Mouse (Mus musculus): ENCODE data around the gene Rpl38. TPM values are rescaled to one million over a fixed set of nuclear protein-coding genes. Genes with fewer than 3 reads are reported as not detected.

Gene Rpl38
- polyA plus RNA-seq (2016; fragmentation: Nextera tagmentation; extraction: Ambion mirVana): 1,173 and 1,181 TPM in 2 replicates

DNA sequence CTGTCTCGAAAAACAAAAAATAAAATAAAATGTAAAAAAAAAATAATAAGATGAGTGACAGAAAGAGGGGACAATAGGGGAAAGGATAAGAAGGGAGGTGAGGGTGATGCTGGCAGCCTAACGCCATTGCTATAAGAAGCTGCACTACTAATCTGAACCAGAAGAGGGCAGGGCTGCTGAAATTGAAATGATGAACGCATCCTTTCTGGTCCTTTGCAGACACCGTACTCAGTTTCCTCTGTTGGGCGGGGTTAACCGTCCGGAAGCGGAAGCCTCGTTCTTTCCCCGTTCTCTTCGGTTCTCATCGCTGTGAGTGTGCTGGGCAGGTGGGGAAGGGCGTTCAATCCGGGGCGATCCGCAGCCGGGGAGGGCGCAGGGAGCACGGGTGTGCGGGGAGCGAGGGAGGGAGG lies at the start of gene Rpl38:
Gene Rpl38 (plus strand): TSS at position 224 of the 410 bp plus-strand sequence.
- WGBS (ENCODE audit: insufficient replicate concordance): 1% methylated on average over 21 of the region's 21 CpGs

DNA sequence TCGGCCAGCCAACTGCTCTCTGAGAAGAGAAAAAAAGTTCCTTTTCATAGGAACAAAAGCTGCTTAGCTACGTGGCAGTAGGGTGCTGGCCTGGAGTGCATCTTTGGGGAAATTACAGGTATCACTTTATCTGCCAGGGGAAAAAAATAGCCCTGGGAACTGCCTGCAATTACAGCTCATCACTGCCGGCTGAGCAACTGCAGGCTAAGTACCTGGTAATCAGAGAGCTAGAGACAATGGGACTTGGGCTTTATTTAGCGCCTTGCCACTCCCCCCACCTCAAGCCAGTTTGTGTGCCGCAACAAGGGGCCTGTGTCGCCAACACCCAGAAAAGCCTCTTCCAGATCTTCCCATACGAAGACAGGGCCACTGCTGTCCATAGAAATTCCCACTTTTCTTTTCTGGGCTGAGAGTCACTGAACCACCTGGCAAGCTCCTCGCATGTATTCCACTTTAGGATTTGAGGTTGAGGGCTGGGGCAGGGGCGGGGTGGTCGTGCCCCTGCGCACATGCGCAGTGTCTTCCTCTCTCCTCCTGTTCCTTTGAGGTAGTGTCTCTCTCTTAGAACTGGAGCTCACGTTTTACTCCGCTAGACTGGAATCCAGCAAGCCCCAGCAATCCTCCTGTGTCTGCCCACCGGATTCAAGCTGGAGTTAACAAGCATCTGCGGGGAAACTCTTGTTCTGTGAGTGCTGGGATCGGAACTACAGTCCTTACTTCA lies 49.5 kb upstream of the Rpl38 start:
- 44% methylated on average over 17 of the region's 17 CpGs for WGBS (ENCODE audit: insufficient replicate concordance)
- ATAC-seq: no peak
- no peaks in the 10 kb centered on the region for H3K9me3 ChIP-seq (replicated peaks)
- no peaks in the 10 kb centered on the region for H3K4me1 ChIP-seq
- H3K36me3 ChIP-seq: no peaks in the 10 kb centered on the region
- H3K4me2 ChIP-seq: no peak overlapping the region
- no peak overlapping the region for H3K27ac ChIP-seq
- peaks cover 10% of the 10 kb centered on the region; the same call in 1 of the 2 replicates for H3K27me3 ChIP-seq (replicated peaks)
- H3K4me3 ChIP-seq: no peak overlapping the region
- no peak overlapping the region for H3K9ac ChIP-seq

More for the DNA sequence above, at the start of gene Rpl38:
- no peaks in the 10 kb centered on the region for H3K9me3 ChIP-seq (replicated peaks)
- peaks cover 56% of the 10 kb centered on the region for H3K4me1 ChIP-seq
- peak within 1 kb of the TSS; percentile 85 for H3K4me3 ChIP-seq
- peak within 1 kb of the TSS; percentile 84 for H3K27ac ChIP-seq
- H3K36me3 ChIP-seq: peaks cover 38% of the 10 kb centered on the region
- H3K9ac ChIP-seq: peak within 1 kb of the TSS; percentile 89
- peak; percentile 81 for ATAC-seq
- H3K4me2 ChIP-seq: peak within 1 kb of the TSS; percentile 75
- H3K27me3 ChIP-seq (replicated peaks): peaks cover 13% of the 10 kb centered on the region; the same call in 1 of the 2 replicates

DNA sequence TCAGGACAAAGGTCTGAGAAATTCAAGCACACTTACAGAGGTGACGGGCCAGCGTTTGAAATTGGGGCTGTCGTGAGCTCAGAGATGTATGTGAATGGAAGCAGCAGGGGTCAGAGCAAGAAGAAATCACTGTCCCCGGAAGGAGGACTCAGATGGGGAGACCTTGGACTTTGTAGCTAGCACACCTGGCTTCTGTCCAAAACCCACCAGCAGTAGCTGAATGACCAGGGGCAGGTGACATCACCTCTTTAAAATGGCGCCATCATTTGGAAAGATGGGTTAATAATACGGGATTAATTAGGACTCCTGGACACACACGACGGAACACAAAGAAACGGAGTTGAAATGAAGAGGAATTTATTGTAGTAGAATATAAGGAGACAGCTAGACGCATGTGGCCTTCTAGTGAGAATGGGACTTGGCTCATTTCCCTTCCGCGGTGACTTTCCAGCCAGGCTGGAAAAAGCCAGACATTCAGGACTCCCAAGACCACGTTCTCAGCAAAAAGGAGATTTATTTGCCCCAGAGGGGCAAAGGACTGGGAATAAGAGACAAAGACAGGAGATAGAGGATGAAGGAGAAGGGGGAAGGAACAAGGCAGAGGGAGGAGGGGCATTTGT lies 42.1 kb upstream of the Rpl38 start:
- H3K9me3 ChIP-seq (replicated peaks): peaks cover 9% of the 10 kb centered on the region; the same call in 1 of the 2 replicates
- H3K4me3 ChIP-seq: no peak overlapping the region
- no peaks in the 10 kb centered on the region for H3K27me3 ChIP-seq (replicated peaks)
- no peak overlapping the region for H3K27ac ChIP-seq
- WGBS (ENCODE audit: insufficient replicate concordance): 78% methylated on average over 13 of the region's 13 CpGs
- H3K9ac ChIP-seq: no peak overlapping the region
- no peak overlapping the region for H3K4me2 ChIP-seq
- no peaks in the 10 kb centered on the region for H3K36me3 ChIP-seq
- ATAC-seq: no peak
- no peaks in the 10 kb centered on the region for H3K4me1 ChIP-seq

DNA sequence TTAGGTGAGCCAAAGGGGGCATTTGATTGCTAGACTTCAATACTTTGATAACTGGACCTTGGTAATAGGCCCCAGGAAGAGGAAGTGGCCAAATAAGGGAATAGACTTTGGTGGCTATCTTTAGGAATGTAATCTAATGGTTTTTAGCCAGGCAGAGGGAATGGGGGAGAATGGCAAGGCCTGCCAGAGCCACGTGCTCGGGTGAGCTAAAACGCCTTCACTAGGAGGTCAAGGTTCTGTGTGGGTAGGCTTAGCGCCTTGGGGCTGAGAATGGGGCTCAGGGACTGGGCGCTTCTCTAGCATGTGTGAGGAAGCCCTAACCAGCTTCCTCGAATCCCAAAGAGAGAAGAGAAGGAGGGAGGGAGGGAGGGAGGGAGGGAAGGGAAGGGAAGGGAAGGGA lies 41.3 kb upstream of the Rpl38 start:
- no peaks in the 10 kb centered on the region for H3K4me1 ChIP-seq
- H3K27ac ChIP-seq: no peak overlapping the region
- H3K9me3 ChIP-seq (replicated peaks): peaks cover 9% of the 10 kb centered on the region; the same call in 1 of the 2 replicates
- H3K4me2 ChIP-seq: no peak overlapping the region
- no peak for ATAC-seq
- no peaks in the 10 kb centered on the region for H3K36me3 ChIP-seq
- H3K9ac ChIP-seq: no peak overlapping the region
- 52% methylated on average over 6 of the region's 6 CpGs for WGBS (ENCODE audit: insufficient replicate concordance)
- H3K27me3 ChIP-seq (replicated peaks): no peaks in the 10 kb centered on the region
- H3K4me3 ChIP-seq: no peak overlapping the region

DNA sequence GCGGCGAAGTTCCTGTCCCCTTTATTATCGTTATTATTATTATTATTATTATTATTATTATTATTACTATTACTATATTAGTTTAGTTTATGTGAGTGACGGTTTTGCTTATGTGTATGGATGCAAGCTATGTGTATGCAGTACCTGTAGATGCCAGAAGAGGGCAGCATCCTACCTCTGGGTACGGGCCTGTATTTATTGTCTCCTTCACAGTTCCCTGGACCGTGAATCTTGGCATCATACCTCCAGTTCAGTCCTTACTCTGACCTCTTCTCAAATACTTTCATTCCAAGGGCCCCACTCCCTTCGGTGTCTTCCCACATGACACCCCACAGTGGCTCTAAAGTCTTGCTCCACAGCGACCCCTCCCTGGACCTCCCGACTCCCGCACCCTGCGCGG lies 40.3 kb upstream of the Rpl38 start:
- no peak for ATAC-seq
- H3K36me3 ChIP-seq: no peaks in the 10 kb centered on the region
- H3K4me2 ChIP-seq: no peak overlapping the region
- no peaks in the 10 kb centered on the region for H3K27me3 ChIP-seq (replicated peaks)
- peaks cover 9% of the 10 kb centered on the region; the same call in 1 of the 2 replicates for H3K9me3 ChIP-seq (replicated peaks)
- no peak overlapping the region for H3K9ac ChIP-seq
- H3K4me3 ChIP-seq: no peak overlapping the region
- WGBS (ENCODE audit: insufficient replicate concordance): 65% methylated on average over 12 of the region's 12 CpGs
- no peak overlapping the region for H3K27ac ChIP-seq
- no peaks in the 10 kb centered on the region for H3K4me1 ChIP-seq

DNA sequence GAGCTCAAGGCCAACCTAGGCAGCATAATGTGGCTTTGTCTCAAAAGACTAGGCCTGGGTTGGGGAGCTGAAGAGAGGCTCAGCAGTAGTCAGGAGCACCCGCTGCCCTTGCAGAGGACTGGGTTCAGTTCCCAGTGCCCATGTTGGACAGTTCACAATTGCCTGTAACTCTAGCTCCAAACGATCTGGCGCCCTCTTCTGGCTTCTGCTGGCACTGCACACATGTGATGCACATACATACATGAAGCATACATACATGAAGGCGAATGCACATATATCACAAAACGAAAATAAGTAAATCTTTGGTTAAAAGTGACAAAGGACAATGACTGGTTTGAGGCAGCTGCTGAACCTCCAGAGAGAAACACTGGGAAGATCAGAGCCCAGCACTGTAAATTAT lies 38.3 kb upstream of the Rpl38 start:
- 62% methylated on average over 5 of the region's 5 CpGs for WGBS (ENCODE audit: insufficient replicate concordance)
- Histone ChIP-seq H3K27me3 (replicated peaks) (peaks cover 10% of the 10 kb centered on the region), H3K9ac (no peak overlapping the region), H3K4me3 (no peak overlapping the region), H3K36me3 (no peaks in the 10 kb centered on the region), H3K27ac (no peak overlapping the region), H3K4me2 (no peak overlapping the region), H3K4me1 (no peaks in the 10 kb centered on the region), H3K9me3 (replicated peaks) (peaks cover 9% of the 10 kb centered on the region; the same call in 1 of the 2 replicates)
- no peak for ATAC-seq

DNA sequence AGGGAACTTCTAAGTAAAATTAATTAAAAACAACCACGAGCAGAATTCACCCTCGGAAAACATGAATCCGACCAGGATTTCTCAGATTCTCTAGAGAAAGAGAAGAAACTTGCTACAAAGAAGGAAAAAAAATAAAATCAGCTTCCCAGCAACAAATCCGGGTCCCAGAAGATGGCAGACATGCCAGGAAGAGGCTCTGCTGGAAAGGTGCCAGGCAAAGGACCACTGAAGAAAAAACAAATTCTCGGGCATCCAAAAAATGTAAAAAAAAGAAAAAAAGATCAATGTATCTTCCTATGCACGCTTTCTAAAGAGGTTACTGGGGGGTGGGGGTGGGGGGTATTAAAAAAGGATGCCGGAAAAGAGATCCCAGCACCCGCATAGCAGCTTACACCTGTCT lies 36.1 kb upstream of the Rpl38 start:
- Histone ChIP-seq H3K4me3 (no peak overlapping the region), H3K9ac (no peak overlapping the region), H3K9me3 (replicated peaks) (peaks cover 9% of the 10 kb centered on the region; the same call in 1 of the 2 replicates), H3K4me1 (peaks cover 3% of the 10 kb centered on the region; the same call in 1 of the 2 replicates), H3K4me2 (no peak overlapping the region), H3K27ac (no peak overlapping the region), H3K36me3 (no peaks in the 10 kb centered on the region), H3K27me3 (replicated peaks) (peaks cover 26% of the 10 kb centered on the region)
- no peak for ATAC-seq
- WGBS (ENCODE audit: insufficient replicate concordance): 57% methylated on average over 8 of the region's 8 CpGs

DNA sequence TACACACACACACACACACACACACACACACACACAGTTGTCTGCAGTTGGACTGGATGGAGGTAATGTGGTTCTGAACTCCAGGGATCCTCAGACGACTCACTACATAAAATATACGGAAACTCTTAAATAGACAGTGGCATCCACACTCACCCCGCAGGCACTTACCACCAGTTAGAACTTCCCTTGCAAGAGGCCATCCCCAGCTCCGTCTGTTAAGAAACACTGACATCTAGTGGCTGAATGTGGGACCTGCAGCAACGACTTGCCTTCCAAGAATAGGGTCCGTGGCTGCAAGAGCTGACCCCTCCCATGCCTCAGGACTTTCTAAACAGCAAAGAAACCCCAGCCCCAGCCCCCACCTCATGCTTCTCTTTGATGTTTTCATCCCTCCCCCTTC lies 32.0 kb upstream of the Rpl38 start:
- no peak overlapping the region for H3K27ac ChIP-seq
- H3K4me3 ChIP-seq: no peak overlapping the region
- ATAC-seq: no peak
- under 1% methylated on average over 6 of the region's 6 CpGs for WGBS (ENCODE audit: insufficient replicate concordance)
- H3K36me3 ChIP-seq: no peaks in the 10 kb centered on the region
- no peaks in the 10 kb centered on the region for H3K9me3 ChIP-seq (replicated peaks)
- H3K9ac ChIP-seq: no peak overlapping the region
- H3K4me2 ChIP-seq: no peak overlapping the region
- peaks cover 65% of the 10 kb centered on the region for H3K27me3 ChIP-seq (replicated peaks)
- H3K4me1 ChIP-seq: peaks cover 3% of the 10 kb centered on the region; the same call in 1 of the 2 replicates

DNA sequence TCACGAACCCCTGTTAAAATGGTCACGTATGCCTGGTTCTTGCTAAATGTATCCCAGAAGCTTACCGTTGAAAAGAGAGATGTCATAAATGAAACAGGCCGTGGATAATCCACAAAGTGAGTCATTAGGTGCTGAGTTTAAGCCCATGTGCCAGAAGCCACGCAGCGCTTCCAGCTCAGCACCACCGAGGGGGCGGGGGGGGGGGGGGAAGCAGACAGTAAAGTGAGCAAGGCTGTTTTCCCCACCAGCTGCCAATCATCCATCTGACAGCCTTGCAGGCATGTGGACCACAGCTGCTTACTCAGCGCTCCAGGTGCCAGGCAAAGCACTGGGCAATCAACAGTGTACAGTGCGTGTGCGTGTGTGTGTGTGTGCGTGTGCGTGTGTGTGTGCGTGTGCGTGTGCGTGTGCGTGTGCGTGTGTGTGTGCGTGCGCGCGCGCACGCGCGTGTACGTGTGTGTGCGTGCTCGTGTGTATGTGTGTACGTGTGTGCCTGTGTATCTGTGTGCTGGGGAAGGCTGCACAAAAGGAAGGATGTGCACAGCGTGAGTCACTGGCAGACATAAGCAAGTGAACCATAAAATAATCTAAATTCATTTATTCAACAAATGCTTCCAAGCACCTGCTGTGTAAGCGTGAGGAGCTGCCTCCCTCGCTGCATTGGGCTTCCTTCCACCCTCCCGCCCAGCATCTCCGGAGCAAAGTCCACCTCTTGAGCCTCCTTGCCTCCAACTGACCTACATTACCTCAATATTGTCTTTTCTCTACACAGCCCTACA lies 31.4 kb upstream of the Rpl38 start:
- H3K27me3 ChIP-seq (replicated peaks): peaks cover 72% of the 10 kb centered on the region
- H3K9ac ChIP-seq: no peak overlapping the region
- H3K36me3 ChIP-seq: no peaks in the 10 kb centered on the region
- no peak overlapping the region for H3K4me3 ChIP-seq
- 0 out of 2 replicates have a peak, but pooled peaks have one; percentile 30 for ATAC-seq
- no peak overlapping the region for H3K27ac ChIP-seq
- H3K4me2 ChIP-seq: no peak overlapping the region
- H3K4me1 ChIP-seq: peaks cover 3% of the 10 kb centered on the region; the same call in 1 of the 2 replicates
- 56% methylated on average over 35 of the region's 35 CpGs for WGBS (ENCODE audit: insufficient replicate concordance)
- no peaks in the 10 kb centered on the region for H3K9me3 ChIP-seq (replicated peaks)

DNA sequence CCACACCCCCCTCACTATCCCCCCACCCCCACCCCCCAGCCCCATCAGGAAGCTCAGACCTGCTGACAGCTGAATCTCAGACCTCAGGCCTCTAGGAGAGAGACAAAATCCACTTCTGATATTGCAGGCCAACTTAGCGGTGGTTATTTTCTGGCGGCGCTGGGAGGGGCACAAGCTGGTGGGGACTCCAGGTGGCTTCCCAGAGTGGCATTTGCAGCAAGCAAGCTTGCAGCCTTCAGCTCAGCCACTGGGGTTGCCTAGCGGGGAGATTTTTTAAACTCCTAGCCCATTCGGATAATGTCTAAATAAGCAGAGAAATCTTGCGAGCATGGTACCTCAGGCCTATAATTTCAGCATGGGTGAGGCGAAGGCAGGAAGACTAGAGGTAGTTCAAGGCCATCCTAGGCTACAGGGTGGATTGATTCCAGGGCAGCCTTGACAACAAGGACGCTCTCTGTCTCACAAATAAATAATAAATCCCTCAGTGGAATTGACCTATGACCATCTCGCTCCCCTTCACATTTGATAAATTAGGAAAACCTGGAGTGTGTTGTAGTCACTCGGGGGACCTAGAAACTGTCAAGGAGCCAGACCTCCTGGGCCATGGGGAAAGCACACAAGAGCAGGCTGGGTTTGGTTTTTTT lies 29.6 kb upstream of the Rpl38 start:
- Histone ChIP-seq H3K4me3 (no peak overlapping the region), H3K4me1 (peaks cover 3% of the 10 kb centered on the region; the same call in 1 of the 2 replicates), H3K4me2 (no peak overlapping the region), H3K27me3 (replicated peaks) (peaks cover 76% of the 10 kb centered on the region), H3K9ac (no peak overlapping the region), H3K27ac (no peak overlapping the region), H3K36me3 (no peaks in the 10 kb centered on the region), H3K9me3 (replicated peaks) (no peaks in the 10 kb centered on the region)
- WGBS (ENCODE audit: insufficient replicate concordance): 57% methylated on average over 10 of the region's 10 CpGs
- no peak for ATAC-seq

DNA sequence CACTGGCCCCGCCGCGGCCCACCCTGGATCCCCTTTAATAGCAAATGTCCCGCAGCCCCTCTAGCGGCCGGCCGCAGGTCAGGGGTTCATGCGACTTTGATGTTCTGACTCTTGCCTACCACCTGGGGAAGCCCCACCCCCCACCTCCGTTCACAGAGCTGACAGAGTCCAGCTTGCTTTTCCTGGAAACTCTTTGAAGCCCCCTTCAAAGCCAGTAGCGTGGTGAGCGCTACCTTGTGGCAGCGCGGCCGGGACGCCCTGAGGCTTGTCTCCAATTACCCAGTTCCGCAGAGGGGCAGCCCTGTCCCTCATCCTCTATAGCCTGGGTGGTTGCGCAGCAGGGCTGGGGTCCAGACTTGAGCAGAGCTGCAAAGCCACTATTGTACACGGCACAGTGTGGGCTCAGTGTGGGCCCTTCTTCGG lies 28.6 kb upstream of the Rpl38 start:
- no peaks in the 10 kb centered on the region for H3K9me3 ChIP-seq (replicated peaks)
- H3K9ac ChIP-seq: no peak overlapping the region
- no peak overlapping the region for H3K27ac ChIP-seq
- H3K4me3 ChIP-seq: no peak overlapping the region
- peak overlapping the region; percentile 27 for H3K4me2 ChIP-seq
- H3K27me3 ChIP-seq (replicated peaks): peaks cover 70% of the 10 kb centered on the region
- no peak for ATAC-seq
- 22% methylated on average over 19 of the region's 19 CpGs for WGBS (ENCODE audit: insufficient replicate concordance)
- peaks cover 3% of the 10 kb centered on the region; the same call in 1 of the 2 replicates for H3K4me1 ChIP-seq
- no peaks in the 10 kb centered on the region for H3K36me3 ChIP-seq

Data from liver, embryonic 12.5 days (tissue).